Mouse (Mus musculus) limb, embryonic 14.5 days (tissue): Measurements from ENCODE around the gene Ephb3. TPM values are rescaled to one million over a fixed set of nuclear protein-coding genes. Genes with fewer than 3 reads are reported as not detected.

ENCODE experiments used
- ATAC-seq: fragments of 200-750 bp; cut with Nextera tagmentation; 2 replicates; pipeline ENCODE4 v1.8.0; 2017; ENCODE audit warnings: low read depth, moderate number of reproducible peaks, moderate TSS enrichment; ENCODE audit not compliant: low FRiP score
- DNase-seq: peaks from one replicate; pipeline ENCODE4 v3.0.0-alpha.2; 2015; ENCODE audit warnings: low spot score
- H3K27ac ChIP-seq: fragments of 300-500 bp; sonication (generic); replicated peaks from 2 replicates; pipeline ENCODE4 v1.5.1; 2014; ENCODE audit warnings: low read depth, mild to moderate bottlenecking, low read length, moderate library complexity, mixed read lengths
- H3K27me3 ChIP-seq: fragments of 300-500 bp; sonication (generic); 2 replicates; pipeline ENCODE4 v1.6.1; 2014; ENCODE audit warnings: low read length, mixed read lengths; ENCODE audit not compliant: control insufficient read depth, insufficient read depth
- H3K36me3 ChIP-seq: fragments of 300-500 bp; sonication (generic); 2 replicates; pipeline ENCODE4 v1.6.1; 2014; ENCODE audit warnings: mild to moderate bottlenecking, low read length, moderate library complexity, mixed read lengths; ENCODE audit not compliant: control insufficient read depth, insufficient read depth
- H3K4me1 ChIP-seq: fragments of 300-500 bp; sonication (generic); 2 replicates; pipeline ENCODE4 v1.6.1; 2014; ENCODE audit warnings: antibody characterized with exemption, low read length, mixed read lengths; ENCODE audit not compliant: control insufficient read depth, insufficient read depth
- H3K4me2 ChIP-seq: fragments of 300-500 bp; sonication (generic); replicated peaks from 2 replicates; pipeline ENCODE4 v1.6.1; 2014; ENCODE audit warnings: low read depth, mild to moderate bottlenecking, low read length, moderate library complexity; ENCODE audit not compliant: severe bottlenecking
- H3K4me3 ChIP-seq: fragments of 300-500 bp; sonication (generic); replicated peaks from 2 replicates; pipeline ENCODE4 v1.5.1; 2014; ENCODE audit warnings: low read length
- H3K9ac ChIP-seq: fragments of 300-500 bp; sonication (generic); 2 replicates; pipeline ENCODE4 v1.6.1; 2014; ENCODE audit warnings: mild to moderate bottlenecking, low read depth, low read length, moderate library complexity; ENCODE audit not compliant: severe bottlenecking
- H3K9me3 ChIP-seq: fragments of 300-500 bp; sonication (generic); 2 replicates; pipeline ENCODE4 v1.6.1; 2016; ENCODE audit warnings: low read length; ENCODE audit not compliant: control insufficient read depth
- POLR2A ChIP-seq: fragments of 200-500 bp; IDR thresholded peaks from 2 replicates; pipeline ENCODE4 v1.8.0; 2012; ENCODE audit warnings: inconsistent platforms, mild to moderate bottlenecking, moderate library complexity, borderline replicate concordance; ENCODE audit not compliant: insufficient read depth, insufficient read length; ENCODE audit errors: extremely low read depth
- WGBS: fragments of 180-500 bp; shearing (Covaris S2); extraction: QIAGEN DNeasy Blood & Tissue Kit; methylation state at CpG from one replicate; pipeline ENCODE4 v1.1.7; 2014; 5-methylcytosine and 5-hydroxymethylcytosine counted together
- polyA plus RNA-seq, 2 experiments: library from polyadenylated mRNA; depleted of rRNA in 1 of 2; stranded (reverse) in 1 of 2; unstranded in 1 of 2; fragments of >200 nt; fragmentation: Nextera tagmentation in 1 of 2; extraction: Ambion mirVana in 1 of 2; gene quantifications; 2 replicates each; pipeline versions ENCODE4 v1.2.1 to v1.2.3; 2012 to 2014

The Ephb3 gene
- polyA plus RNA-seq, 2 experiments, result 37.0 to 70.9 TPM

GRCm38 (mm10) chr16:21191569-21191968, 13.0 kb upstream of the Ephb3 start:
- Histone ChIP-seq H3K27me3 (no peaks in the 10 kb centered on the region), H3K9ac (no peak overlapping the region), H3K4me3 (no peak overlapping the region), H3K4me2 (no peak overlapping the region), H3K4me1 (peaks cover 5% of the 10 kb centered on the region; the same call in 1 of the 2 replicates), H3K36me3 (no peaks in the 10 kb centered on the region), H3K9me3 (no peaks in the 10 kb centered on the region), H3K27ac (no peak overlapping the region)
- WGBS, result 19% methylated on average over 14 of the region's 14 CpGs
- DNase-seq (no peak), ATAC-seq (peak; percentile 42; the same call in 1 of the 2 replicates)
- TF ChIP-seq POLR2A, result no peak

- Histone ChIP-seq H3K9me3 (no peaks in the 10 kb centered on the region), H3K4me1 (peaks cover 5% of the 10 kb centered on the region; the same call in 1 of the 2 replicates), H3K27ac (no peak overlapping the region), H3K36me3 (no peaks in the 10 kb centered on the region), H3K4me2 (no peak overlapping the region), H3K4me3 (no peak overlapping the region), H3K9ac (no peak overlapping the region), H3K27me3 (no peaks in the 10 kb centered on the region)
- 41% methylated on average over 7 of the region's 7 CpGs for WGBS
- TF ChIP-seq POLR2A, result no peak
- ATAC-seq, result peak; percentile 38; the same call in 1 of the 2 replicates
- DNase-seq, result peak; percentile 91
Observed at GRCm38 (mm10) chr16:21192509-21193354, 11.8 kb upstream of the Ephb3 start.

GRCm38 (mm10) chr16:21194182-21194581, 10.4 kb upstream of the Ephb3 start:
- DNase-seq (no peak), ATAC-seq (no peak)
- peaks cover 5% of the 10 kb centered on the region; the same call in 1 of the 2 replicates for H3K4me1 ChIP-seq
- no peaks in the 10 kb centered on the region for H3K27me3 ChIP-seq
- 84% methylated on average over 12 of the region's 12 CpGs for WGBS
- H3K4me2 ChIP-seq, result no peak overlapping the region
- no peak for TF ChIP-seq POLR2A
- no peak overlapping the region for H3K27ac ChIP-seq
- no peak overlapping the region for H3K9ac ChIP-seq
- no peaks in the 10 kb centered on the region for H3K9me3 ChIP-seq
- no peak overlapping the region for H3K4me3 ChIP-seq
- no peaks in the 10 kb centered on the region for H3K36me3 ChIP-seq

- ATAC-seq, result no peak
- no peak overlapping the region for H3K4me2 ChIP-seq
- H3K9me3 ChIP-seq, result no peaks in the 10 kb centered on the region
- H3K27ac ChIP-seq, result no peak overlapping the region
- DNase-seq, result no peak
- H3K36me3 ChIP-seq, result no peaks in the 10 kb centered on the region
- WGBS, result 72% methylated on average over 8 of the region's 8 CpGs
- H3K4me3 ChIP-seq, result no peak overlapping the region
- H3K4me1 ChIP-seq, result peaks cover 5% of the 10 kb centered on the region; the same call in 1 of the 2 replicates
- no peak overlapping the region for H3K9ac ChIP-seq
- no peaks in the 10 kb centered on the region for H3K27me3 ChIP-seq
- no peak for TF ChIP-seq POLR2A
Observed at GRCm38 (mm10) chr16:21195260-21195866, 9.2 kb upstream of the Ephb3 start.

- ATAC-seq, result no peak
- H3K27ac ChIP-seq, result no peak overlapping the region
- no peak for TF ChIP-seq POLR2A
- H3K9ac ChIP-seq, result no peak overlapping the region
- no peaks in the 10 kb centered on the region for H3K27me3 ChIP-seq
- no peaks in the 10 kb centered on the region for H3K9me3 ChIP-seq
- no peak overlapping the region for H3K4me2 ChIP-seq
- DNase-seq, result no peak
- H3K4me3 ChIP-seq, result no peak overlapping the region
- 84% methylated on average over 3 of the region's 3 CpGs for WGBS
- H3K4me1 ChIP-seq, result peaks cover 3% of the 10 kb centered on the region; the same call in 1 of the 2 replicates
- no peaks in the 10 kb centered on the region for H3K36me3 ChIP-seq
Observed at GRCm38 (mm10) chr16:21196576-21196975, 8.0 kb upstream of the Ephb3 start.
